Mouse (Mus musculus) hindbrain, embryonic 16.5 days (tissue): Measurements from ENCODE around the gene Crtc2. TPM values are rescaled to one million over a fixed set of nuclear protein-coding genes. Genes with fewer than 3 reads are reported as not detected.

Experiments
- ATAC-seq: fragments of 200-750 bp; cut with Nextera tagmentation; 2 replicates; pipeline ENCODE4 v1.8.0; 2017; ENCODE audit warnings: moderate TSS enrichment, moderate library complexity
- H3K27ac ChIP-seq: fragments of 300-500 bp; sonication (generic); 2 replicates; pipeline ENCODE4 v1.5.1; 2014; ENCODE audit warnings: low read depth, mild to moderate bottlenecking, control low read depth, low read length, moderate library complexity
- H3K27me3 ChIP-seq: fragments of 300-500 bp; sonication (generic); replicated peaks from 2 replicates; pipeline ENCODE4 v1.6.1; 2014; ENCODE audit warnings: low read length; ENCODE audit not compliant: control insufficient read depth, insufficient read depth
- H3K36me3 ChIP-seq: fragments of 300-500 bp; sonication (generic); 2 replicates; pipeline ENCODE4 v1.6.1; 2014; ENCODE audit warnings: mild to moderate bottlenecking, low read length, moderate library complexity, mixed read lengths; ENCODE audit not compliant: control insufficient read depth, insufficient read depth
- H3K4me1 ChIP-seq: fragments of 300-500 bp; sonication (generic); 2 replicates; pipeline ENCODE4 v1.6.1; 2014; ENCODE audit warnings: low read depth, low read length; ENCODE audit not compliant: control insufficient read depth, insufficient read depth
- H3K4me2 ChIP-seq: fragments of 300-500 bp; sonication (generic); 2 replicates; pipeline ENCODE4 v1.6.1; 2014; ENCODE audit warnings: mild to moderate bottlenecking, low read length, control low read depth, moderate library complexity
- H3K4me3 ChIP-seq: fragments of 300-500 bp; sonication (generic); 2 replicates; pipeline ENCODE4 v1.5.1; 2014; ENCODE audit warnings: mild to moderate bottlenecking, low read length, control low read depth, moderate library complexity
- H3K9ac ChIP-seq: fragments of 300-500 bp; sonication (generic); 2 replicates; pipeline ENCODE4 v1.6.1; 2014; ENCODE audit warnings: low read depth, mild to moderate bottlenecking, control low read depth, low read length, moderate library complexity
- H3K9me3 ChIP-seq: fragments of 300-500 bp; sonication (generic); 2 replicates; pipeline ENCODE4 v1.6.1; 2014; ENCODE audit warnings: mild to moderate bottlenecking, low read length, moderate library complexity; ENCODE audit not compliant: control insufficient read depth
- WGBS: fragments of 180-500 bp; shearing (Covaris S2); extraction: QIAGEN DNeasy Blood & Tissue Kit; methylation state at CpG from one replicate; pipeline ENCODE4 v1.1.7; 2014; 5-methylcytosine and 5-hydroxymethylcytosine counted together
- polyA plus RNA-seq: library from polyadenylated mRNA; unstranded; fragments of >200 nt; fragmentation: Nextera tagmentation; extraction: Ambion mirVana; gene quantifications from 2 replicates; pipeline ENCODE4 v1.2.1, GENCODE M21; 2015

The Crtc2 gene
- polyA plus RNA-seq = 19.6 and 25.3 TPM in 2 replicates

DNA sequence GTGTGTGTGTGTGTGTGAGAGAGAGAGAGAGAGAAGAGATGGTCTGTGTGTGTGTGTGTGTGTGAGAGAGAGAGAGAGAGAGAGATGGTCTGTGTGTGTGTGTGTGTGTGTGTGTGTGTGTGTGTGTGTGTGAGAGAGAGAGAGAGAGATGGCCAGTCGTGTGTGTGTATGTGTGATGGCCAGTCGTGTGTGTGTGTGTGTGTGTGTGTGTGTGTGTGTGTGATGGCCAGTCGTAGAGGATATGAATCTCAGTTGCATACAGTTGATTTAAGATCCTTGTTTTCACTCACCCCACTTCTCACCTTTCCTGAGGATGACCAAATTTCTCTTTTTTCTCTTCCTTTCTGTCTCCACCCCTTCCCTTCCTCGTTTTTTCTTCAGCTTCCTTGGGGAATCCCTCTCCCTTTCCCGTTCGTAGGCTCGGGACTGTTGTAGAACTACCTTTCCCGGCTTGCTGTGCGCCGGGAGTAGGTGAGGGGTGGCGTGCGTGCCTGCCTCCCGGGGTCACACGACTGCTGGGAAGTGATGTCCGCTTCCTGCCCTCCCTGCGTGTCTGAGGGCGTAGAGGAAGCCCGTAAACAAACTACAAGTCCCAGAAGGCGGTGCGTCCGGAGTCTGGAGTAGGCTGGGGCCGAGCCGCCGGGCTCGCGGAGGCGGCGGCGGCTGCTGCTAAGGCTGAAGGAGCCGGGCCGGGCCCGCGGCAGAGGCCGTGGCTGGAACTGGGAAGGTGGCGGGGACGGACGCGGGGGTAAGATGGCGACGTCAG lies at the start of gene Crtc2:
Gene Crtc2, plus strand, starts transcription at position 511 of the 766 bp plus-strand sequence.
- Histone ChIP-seq H3K9ac (peak within 1 kb of the TSS; percentile 92), H3K4me2 (peak within 1 kb of the TSS; percentile 96), H3K36me3 (peaks cover 10% of the 10 kb centered on the region; the same call in 1 of the 2 replicates), H3K27me3 (no peaks in the 10 kb centered on the region), H3K9me3 (no peaks in the 10 kb centered on the region), H3K27ac (peak within 1 kb of the TSS; percentile 87), H3K4me1 (peaks cover 16% of the 10 kb centered on the region), H3K4me3 (peak within 1 kb of the TSS; percentile 92)
- peak; percentile 97 for ATAC-seq
- WGBS = under 1% methylated on average over 37 of the region's 40 CpGs

DNA sequence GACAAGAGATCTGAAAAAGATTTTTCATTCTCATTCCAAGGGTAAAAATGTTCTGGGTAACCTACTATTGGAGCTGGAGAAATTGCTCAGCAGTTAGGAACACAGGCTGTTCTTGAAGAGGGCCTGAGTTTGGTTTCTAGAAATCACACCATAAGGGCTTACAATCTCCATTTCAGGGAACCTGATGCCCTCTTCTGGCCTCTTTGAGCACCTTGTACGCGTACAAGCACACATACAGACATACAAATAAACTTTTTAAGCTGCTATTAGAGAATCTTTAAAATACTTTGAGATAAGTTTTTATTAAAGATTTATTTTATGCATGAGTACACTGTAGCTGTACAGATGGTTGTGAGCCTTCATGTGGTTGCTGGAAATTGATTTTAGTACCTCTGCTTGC lies 49.4 kb upstream of the Crtc2 start:
- H3K9ac ChIP-seq = no peak overlapping the region
- no peaks in the 10 kb centered on the region for H3K9me3 ChIP-seq
- H3K36me3 ChIP-seq = peaks cover 14% of the 10 kb centered on the region
- 99% methylated on average over 2 of the region's 2 CpGs for WGBS
- no peak overlapping the region for H3K27ac ChIP-seq
- no peak for ATAC-seq
- H3K4me1 ChIP-seq = no peaks in the 10 kb centered on the region
- no peak overlapping the region for H3K4me2 ChIP-seq
- no peaks in the 10 kb centered on the region for H3K27me3 ChIP-seq
- H3K4me3 ChIP-seq = no peak overlapping the region

DNA sequence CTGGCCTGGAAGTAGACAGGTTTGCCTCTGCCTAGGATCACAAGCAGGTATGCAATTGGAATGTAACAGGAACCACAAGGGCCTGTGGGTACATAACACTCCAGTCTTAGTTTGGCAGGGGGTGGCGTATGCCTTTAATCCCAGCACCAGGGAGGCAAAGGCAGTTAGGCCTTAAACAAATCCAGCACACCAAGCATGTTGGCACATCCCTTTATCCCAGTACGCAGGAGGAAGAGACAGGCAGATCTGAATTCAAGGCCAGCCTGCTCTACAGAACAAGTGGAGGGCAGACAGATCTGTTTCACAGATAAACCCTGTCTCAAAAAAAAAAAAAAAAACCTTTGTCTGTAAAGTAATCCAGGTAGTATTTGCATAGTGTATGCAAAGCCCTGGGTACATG lies 45.3 kb upstream of the Crtc2 start:
- Histone ChIP-seq H3K27me3 (no peaks in the 10 kb centered on the region), H3K36me3 (peaks cover 27% of the 10 kb centered on the region), H3K4me1 (peaks cover 19% of the 10 kb centered on the region), H3K4me3 (no peak overlapping the region), H3K27ac (no peak overlapping the region), H3K4me2 (no peak overlapping the region), H3K9ac (no peak overlapping the region), H3K9me3 (no peaks in the 10 kb centered on the region)
- 83% methylated on average over 2 of the region's 2 CpGs for WGBS
- no peak for ATAC-seq

DNA sequence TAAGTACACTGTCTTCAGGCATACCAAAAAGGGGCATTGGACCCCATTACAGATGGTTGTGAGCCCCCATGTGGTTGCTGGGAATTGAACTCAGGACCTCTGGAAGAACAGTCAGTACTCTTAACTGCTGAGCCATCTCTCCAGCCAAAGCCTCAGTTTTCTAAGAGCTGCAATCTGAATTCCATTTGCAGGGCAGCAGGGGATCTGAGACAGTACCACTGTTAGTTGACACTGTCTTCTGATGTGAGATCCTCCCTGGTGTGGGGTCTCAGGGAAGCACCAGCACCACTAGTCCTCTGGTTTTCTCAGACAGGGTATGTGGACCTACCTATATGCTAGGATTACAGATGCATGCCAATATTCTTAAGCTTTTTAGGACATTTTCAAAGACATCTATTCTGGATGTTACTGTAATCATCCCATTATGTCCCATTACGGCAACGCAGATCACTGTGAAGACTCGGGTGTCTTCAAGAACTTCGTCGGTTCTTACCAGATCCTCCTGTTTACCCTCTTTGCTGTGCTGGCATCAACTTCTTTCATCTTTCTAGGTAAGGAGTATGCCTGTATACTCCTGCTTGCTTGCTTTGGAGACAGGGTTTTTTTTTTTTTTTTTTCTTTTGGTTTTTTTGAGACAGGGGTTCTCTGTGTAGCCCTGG lies 43.9 kb upstream of the Crtc2 start:
- no peak overlapping the region for H3K27ac ChIP-seq
- peaks cover 23% of the 10 kb centered on the region for H3K4me1 ChIP-seq
- no peaks in the 10 kb centered on the region for H3K27me3 ChIP-seq
- no peak overlapping the region for H3K4me3 ChIP-seq
- peaks cover 27% of the 10 kb centered on the region for H3K36me3 ChIP-seq
- no peak overlapping the region for H3K9ac ChIP-seq
- WGBS = 98% methylated on average over 5 of the region's 5 CpGs
- H3K4me2 ChIP-seq = no peak overlapping the region
- ATAC-seq = no peak
- H3K9me3 ChIP-seq = no peaks in the 10 kb centered on the region

DNA sequence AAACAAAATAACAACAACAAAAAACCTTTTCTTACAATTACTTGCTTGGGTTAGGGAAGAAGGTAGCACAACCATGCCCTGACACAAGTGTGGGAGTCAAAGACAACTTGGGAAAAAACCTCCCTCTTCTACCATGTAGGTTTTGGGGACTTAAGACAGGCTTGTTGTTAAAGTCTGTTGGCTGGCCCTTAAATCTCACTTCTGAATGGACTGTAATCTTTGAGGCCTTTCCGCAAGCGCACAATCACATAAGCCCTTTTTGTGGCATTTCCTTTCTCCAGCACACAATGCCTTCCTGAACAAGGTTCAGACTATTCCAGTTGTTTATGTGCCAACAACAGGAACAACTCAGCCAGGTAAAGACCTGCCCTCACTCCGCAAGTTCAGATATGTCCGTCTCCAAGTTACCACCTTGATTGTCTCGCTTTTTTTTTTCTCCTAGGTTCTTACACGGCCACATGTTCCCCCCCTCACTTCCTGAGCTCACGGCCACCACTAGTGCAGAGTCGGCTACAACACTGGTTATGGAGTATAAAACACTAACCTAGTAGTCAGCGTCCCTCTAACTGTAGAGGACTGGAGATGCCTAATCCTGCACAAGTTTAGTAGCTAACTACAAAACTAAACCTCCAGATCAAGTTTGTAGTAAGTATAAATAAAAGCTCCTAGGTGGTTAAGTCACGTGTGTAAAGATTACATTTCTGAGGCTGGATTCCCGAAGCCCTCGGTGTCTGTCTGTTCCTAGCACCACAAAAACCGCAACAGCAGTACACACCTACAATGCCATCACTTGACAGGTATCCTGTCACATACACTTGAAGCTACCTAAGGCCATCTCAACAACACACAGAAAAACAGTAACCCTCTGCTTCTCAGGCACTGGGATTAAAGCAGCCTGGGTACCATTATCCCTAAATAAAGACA lies 42.2 kb upstream of the Crtc2 start:
- H3K4me2 ChIP-seq = peak overlapping the region; percentile 97
- no peak overlapping the region for H3K27ac ChIP-seq
- no peak for ATAC-seq
- no peaks in the 10 kb centered on the region for H3K9me3 ChIP-seq
- no peaks in the 10 kb centered on the region for H3K27me3 ChIP-seq
- WGBS = 81% methylated on average over 13 of the region's 13 CpGs
- no peak overlapping the region for H3K9ac ChIP-seq
- peaks cover 27% of the 10 kb centered on the region for H3K36me3 ChIP-seq
- no peak overlapping the region for H3K4me3 ChIP-seq
- peaks cover 23% of the 10 kb centered on the region for H3K4me1 ChIP-seq

DNA sequence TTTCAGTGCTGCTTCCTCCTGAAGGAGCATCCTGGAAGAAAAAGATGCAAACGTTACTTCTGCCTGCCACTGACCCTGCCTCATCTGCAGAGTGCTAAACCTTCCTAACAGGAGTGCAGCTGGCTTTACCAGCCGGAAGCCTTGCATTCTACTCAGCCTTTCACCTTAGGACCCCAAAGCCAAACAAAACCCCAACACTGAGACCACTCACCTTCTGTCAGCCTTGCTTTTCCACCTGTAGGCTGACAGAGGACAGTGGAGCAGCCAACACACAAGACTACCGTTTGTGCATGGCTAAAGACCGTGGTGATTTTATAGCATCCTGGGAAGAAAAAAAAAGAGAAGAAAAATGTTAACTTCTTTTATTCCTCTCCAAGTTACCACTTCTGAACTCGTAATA lies 41.2 kb upstream of the Crtc2 start:
- H3K36me3 ChIP-seq = peaks cover 26% of the 10 kb centered on the region
- H3K4me3 ChIP-seq = peak overlapping the region; percentile 80
- no peaks in the 10 kb centered on the region for H3K9me3 ChIP-seq
- peak overlapping the region; percentile 97 for H3K4me2 ChIP-seq
- no peak for ATAC-seq
- no peaks in the 10 kb centered on the region for H3K27me3 ChIP-seq
- peaks cover 23% of the 10 kb centered on the region for H3K4me1 ChIP-seq
- no peak overlapping the region for H3K27ac ChIP-seq
- peak overlapping the region; percentile 85 for H3K9ac ChIP-seq
- WGBS = 17% methylated on average over 5 of the region's 5 CpGs

DNA sequence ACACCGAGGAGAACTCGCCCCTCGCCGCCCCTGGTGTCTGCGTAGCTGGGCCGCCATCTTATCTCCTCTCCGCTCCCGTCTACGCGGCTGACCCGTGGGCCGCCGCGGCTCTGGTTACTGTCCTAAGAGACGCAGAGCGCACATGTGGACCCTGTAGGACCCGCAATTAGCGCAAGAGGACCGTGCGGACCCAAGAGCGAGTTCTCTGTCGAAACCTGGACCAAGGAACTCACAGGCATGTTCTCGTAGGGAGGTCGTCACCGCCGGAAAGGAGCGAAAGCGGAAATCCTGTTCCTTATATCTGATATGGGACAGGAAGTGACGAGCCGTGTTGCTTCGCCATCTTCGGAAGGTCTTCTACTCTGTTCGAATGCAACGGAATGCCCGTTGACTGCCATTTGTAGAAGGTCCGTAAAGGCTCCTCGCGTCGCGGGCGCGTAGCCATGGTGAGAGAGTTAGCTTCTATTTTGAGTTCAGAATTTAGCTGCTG lies 40.5 kb upstream of the Crtc2 start, which contains the start of the genes Rps27 and Rab13:
Gene Rps27, minus strand, starts transcription at position 275 of the 490 bp plus-strand sequence.
Gene Rab13, plus strand, starts transcription at position 319 of the 490 bp plus-strand sequence.
- Histone ChIP-seq H3K9me3 (no peaks in the 10 kb centered on the region), H3K36me3 (peaks cover 19% of the 10 kb centered on the region), H3K27ac (peak within 1 kb of the TSS; percentile 86), H3K27me3 (no peaks in the 10 kb centered on the region), H3K4me2 (peak within 1 kb of the TSS; percentile 97), H3K4me1 (peaks cover 23% of the 10 kb centered on the region), H3K9ac (peak within 1 kb of the TSS; percentile 85), H3K4me3 (peak within 1 kb of the TSS; percentile 80)
- ATAC-seq = peak; percentile 96
- under 1% methylated on average over 42 of the region's 42 CpGs for WGBS

DNA sequence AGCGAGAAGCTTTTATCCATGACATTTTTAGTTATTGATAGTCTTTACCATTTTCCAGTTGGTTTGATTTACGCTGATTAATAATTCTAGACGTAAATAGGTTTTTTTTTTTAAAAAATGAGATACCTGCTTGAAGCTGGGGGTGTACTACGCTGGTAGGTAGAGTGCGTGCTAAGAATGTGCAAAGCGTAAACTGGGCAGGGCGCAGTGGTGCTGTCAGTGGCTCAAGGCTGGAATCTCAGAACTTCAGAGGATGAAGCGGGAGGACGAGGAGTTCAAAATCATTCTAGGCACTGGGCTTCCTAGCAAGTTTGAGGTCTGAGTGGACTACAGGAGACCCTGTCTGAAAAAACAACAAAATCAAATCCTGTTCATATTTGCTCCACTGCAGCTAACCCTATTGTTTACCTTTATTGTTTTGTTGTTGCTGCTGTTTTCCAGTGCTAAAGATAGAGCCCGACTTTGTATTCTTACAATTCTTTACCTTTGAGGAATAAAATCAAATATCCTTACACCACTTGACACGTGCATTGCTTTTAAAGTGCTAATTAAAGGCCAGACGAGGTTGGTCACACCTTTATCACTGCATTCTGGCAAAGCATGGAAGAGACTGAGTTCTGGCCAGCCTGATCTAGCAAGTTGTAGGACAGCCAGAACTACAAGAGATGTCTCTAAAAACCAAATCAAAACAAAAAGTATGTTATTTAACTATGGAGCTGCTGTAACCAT lies 39.8 kb upstream of the Crtc2 start:
- WGBS = 13% methylated on average over 12 of the region's 12 CpGs
- peak overlapping the region; percentile 86 for H3K27ac ChIP-seq
- peak; percentile 61 for ATAC-seq

More for the DNA sequence above, 39.8 kb upstream of the Crtc2 start:
- peaks cover 12% of the 10 kb centered on the region; the same call in 1 of the 2 replicates for H3K36me3 ChIP-seq
- peak overlapping the region; percentile 69 for H3K4me2 ChIP-seq
- no peaks in the 10 kb centered on the region for H3K27me3 ChIP-seq
- peak overlapping the region; percentile 80 for H3K4me3 ChIP-seq
- H3K9me3 ChIP-seq = no peaks in the 10 kb centered on the region
- H3K4me1 ChIP-seq = peaks cover 23% of the 10 kb centered on the region
- peak overlapping the region; percentile 85 for H3K9ac ChIP-seq
